In the genomic region with DNA sequence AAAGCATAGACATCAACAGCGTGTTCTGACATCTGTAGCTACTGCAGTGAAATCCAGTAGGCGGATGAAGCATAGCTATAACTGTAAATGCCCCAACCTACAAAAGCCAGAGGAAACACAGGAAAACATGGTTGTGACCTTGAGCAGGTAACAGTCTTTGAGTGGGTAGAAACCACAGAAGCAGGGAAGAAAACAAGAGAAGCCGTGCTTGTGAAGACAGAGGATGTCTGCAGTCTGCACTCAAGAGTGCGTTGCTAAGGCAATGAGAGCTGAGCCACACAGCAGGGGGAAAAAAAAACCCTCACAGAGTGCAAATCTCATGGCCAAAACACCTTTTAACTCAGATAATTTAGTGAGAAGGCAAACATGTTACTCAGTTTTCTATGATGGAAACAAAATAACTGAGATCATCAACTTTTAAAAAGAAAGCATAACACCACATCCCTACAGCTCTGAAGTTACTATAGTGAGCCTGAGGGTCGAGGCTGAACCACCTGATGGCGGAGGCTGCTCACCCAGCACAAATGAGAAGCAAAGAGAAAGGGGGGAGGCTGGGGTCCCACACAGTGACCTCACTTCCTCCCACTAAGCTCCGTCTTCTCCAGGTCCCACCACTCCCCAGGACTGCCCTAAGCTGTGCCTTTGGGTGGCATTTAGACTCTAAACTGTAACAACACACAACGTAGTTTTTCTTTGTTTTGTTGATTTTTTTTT, we compare ENCODE assay signal across 13 mouse cellular contexts. TPM values are rescaled to one million over a fixed set of nuclear protein-coding genes. Genes with fewer than 3 reads are reported as not detected.
DNase-seq lines count a peak whose midpoint lies in the region; ATAC-seq lines count a peak whose summit lies in the region.
"Had no signal": no experiment of that assay in that cellular context is flagged by ENCODE, and none has a peak within 500 bp of the region (broad histone marks: within the 10 kb centered on the region; RNA-seq: fewer than 3 reads in every experiment).

No protein-coding gene starts in this region.

- peak; percentile 88 for ATAC-seq in activated CD4-positive, CD25-positive, alpha-beta regulatory T cell, adult 4 months
- peak; percentile 49 for ATAC-seq in neutrophil, adult 5-6 weeks (ENCODE audit: extremely low read depth, insufficient number of reproducible peaks, low FRiP score, poor library complexity, severe bottlenecking)
- ATAC-seq: forebrain, embryonic 13.5 days; intestine, embryonic 15.5 days; Patski had no signal

- intact Hi-C loops in left cerebral cortex, postnatal 14 days (cut with DNase I): no loop called here

- DNase-seq in spleen, adult 12 weeks (ENCODE audit: low spot score): peak; percentile 13
- no peak for DNase-seq in spleen, postnatal 10 days (ENCODE audit: low spot score in 2 of 2)
- DNase-seq in urinary bladder, adult 18-20 months (ENCODE audit: low spot score in 2 of 2): no peak
- no peak for DNase-seq in cerebellum, adult 9-10 months
- DNase-seq in left cerebral cortex, postnatal 14 days (ENCODE audit: low spot score in 2 of 2): no peak
- DNase-seq: cerebellum, adult 18-20 months; lung, adult 18-20 months had no signal

RNA-seq across cellular contexts. Expression of a gene that starts 8.3 kb away (rescaled TPM):
- polyA plus RNA-seq in activated CD4-positive, CD25-positive, alpha-beta regulatory T cell, adult 4 months (2017; shearing (Covaris generic)): 100 to 1,000 TPM in 1 of 2 experiments, 10 to 100 TPM in 1; 57.3 to 109 TPM
- total RNA-seq in neutrophil, adult 5-6 weeks (2017): 32.6 and 33.8 TPM in 2 replicates
- total RNA-seq in left cerebral cortex, postnatal 14 days (2021): 1 to 10 TPM; 1.3 to 1.6 TPM

RNA-seq across cellular contexts. Expression of a gene that starts 24.0 kb away (rescaled TPM):
- polyA plus RNA-seq in activated CD4-positive, CD25-positive, alpha-beta regulatory T cell, adult 4 months (2017; shearing (Covaris generic)): 1 to 10 TPM; 1.0 to 1.1 TPM
- total RNA-seq in neutrophil, adult 5-6 weeks (2017): 0.35 and 1.8 TPM in 2 replicates
- total RNA-seq in left cerebral cortex, postnatal 14 days (2021): 10 to 100 TPM; 32.6 to 48.7 TPM
- polyA plus RNA-seq: macrophage, Patski had no signal

RNA-seq across cellular contexts. Expression of a gene that starts 27.2 kb away (rescaled TPM):
- polyA plus RNA-seq in activated CD4-positive, CD25-positive, alpha-beta regulatory T cell, adult 4 months (2017; shearing (Covaris generic)): 10 to 100 TPM; 37.4 to 40.1 TPM
- 41.4 and 44.8 TPM in 2 replicates for total RNA-seq in neutrophil, adult 5-6 weeks (2017)
- 10 to 100 TPM; 31.8 to 33.4 TPM for total RNA-seq in left cerebral cortex, postnatal 14 days (2021)

RNA-seq across cellular contexts. Expression of a gene that starts 37.8 kb away (rescaled TPM):
- polyA plus RNA-seq in activated CD4-positive, CD25-positive, alpha-beta regulatory T cell, adult 4 months (2017; shearing (Covaris generic)): 1 to 10 TPM; 6.5 to 7.6 TPM
- 3.4 and 4.4 TPM in 2 replicates for total RNA-seq in neutrophil, adult 5-6 weeks (2017)
- 10 to 100 TPM; 33.4 to 34.0 TPM for total RNA-seq in left cerebral cortex, postnatal 14 days (2021)

Comparison
In these comparisons a context has a peak if more than half of its experiments do, and no peak if none do; other contexts are left out.
1. RNA of a gene that starts 8.3 kb away (total RNA-seq): 32.6 to 33.8 TPM in neutrophil, adult 5-6 weeks; 1.3 to 1.6 TPM in left cerebral cortex, postnatal 14 days; every median in the first group is over 10 times any median in the second.
2. RNA of a gene that starts 24.0 kb away (total RNA-seq): 32.6 to 48.7 TPM in left cerebral cortex, postnatal 14 days; 0.35 to 1.8 TPM in neutrophil, adult 5-6 weeks; every median in the first group is over 10 times any median in the second.